Mouse (Mus musculus): ENCODE measurements at regions not wholly inside any gene's neighbourhood (a gene's known extent, or its start where the extent isn't known, plus 50 kb on each side); places are given as distances from the start of the nearest gene placed in this dataset.

DNA sequence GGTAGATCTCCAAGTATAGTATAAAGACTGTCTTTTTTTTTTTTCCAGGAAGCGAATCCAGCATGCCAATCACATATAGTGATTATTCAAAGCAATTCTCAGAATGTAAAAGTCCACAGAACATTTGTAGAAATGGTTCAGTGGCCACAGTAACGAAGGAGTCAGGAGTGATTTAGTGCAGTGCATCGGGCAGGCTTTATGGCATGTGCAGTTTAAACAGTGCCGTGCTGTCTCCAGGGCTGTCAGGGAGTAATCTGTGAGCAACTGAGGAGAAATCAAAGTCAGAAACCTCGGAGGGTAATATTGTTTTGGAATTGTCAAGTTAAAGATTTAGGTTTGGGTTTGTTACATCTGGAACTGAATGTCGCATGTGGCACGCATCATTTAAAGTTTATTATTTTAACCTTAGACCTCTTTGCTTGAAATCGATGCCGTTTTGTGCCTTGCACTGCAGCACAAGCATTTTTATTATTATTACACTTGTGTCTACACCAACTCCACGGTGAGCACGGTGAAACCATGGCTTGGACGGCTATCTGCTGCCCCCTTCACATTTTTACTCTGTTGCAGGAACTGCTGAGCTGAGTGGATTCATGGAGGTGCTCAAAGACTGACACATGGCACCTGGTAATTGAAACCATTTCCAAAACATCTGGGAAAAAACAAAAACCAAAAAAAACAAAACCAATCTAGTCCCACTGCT lies 65.0 kb downstream of the Mterf1b start:
- TF ChIP-seq CHD2 (IDR thresholded peaks at IDR 0.05; ENCODE audit: low read length) (no peak), POLR2A (IDR thresholded peaks at IDR 0.05; ENCODE audit: low read depth, low read length) (no peak), CTCF (conservative IDR thresholded peaks at IDR 0.05 in 1 of 2, IDR thresholded peaks at IDR 0.05 in 1 of 2; ENCODE audit: low read depth in 2 of 2, low read length in 2 of 2) (peak in 1 of 2 experiments; percentile 30; a peak in 2 of 4 replicates), MEF2A (IDR thresholded peaks at IDR 0.05; ENCODE audit: borderline replicate concordance, low read depth, low read length) (no peak), USF2 (conservative IDR thresholded peaks at IDR 0.05; ENCODE audit: low read depth, low read length) (no peak), JUND (conservative IDR thresholded peaks at IDR 0.05; ENCODE audit: low read depth, low read length) (no peak), ELF1 (IDR thresholded peaks at IDR 0.05; ENCODE audit: low read depth, low read length) (no peak), TBP (conservative IDR thresholded peaks at IDR 0.05; ENCODE audit: low read depth, low read length) (no peak), JUN (IDR thresholded peaks at IDR 0.05; ENCODE audit: insufficient read depth, low read depth, low read length) (no peak)

Measured in CH12.LX (cell line).